Mouse (Mus musculus) kidney, postnatal 0 days (tissue): ENCODE results near the gene Nmnat1. TPM values are rescaled to one million over a fixed set of nuclear protein-coding genes. Genes with fewer than 3 reads are reported as not detected.
A peak's percentile ranks its signal among the peaks of the same experiment; 100 is the strongest.

Experiments used
- ATAC-seq: fragments of 200-750 bp; cut with Nextera tagmentation; replicated peaks from 2 replicates; pipeline ENCODE4 v1.8.0; 2017; ENCODE audit warnings: low read depth, moderate number of reproducible peaks, moderate TSS enrichment, moderate library complexity; ENCODE audit not compliant: low FRiP score
- DNase-seq: peaks from one replicate; pipeline ENCODE4 v3.0.0-alpha.2; 2016; ENCODE audit warnings: low spot score
- H3K27ac ChIP-seq: fragments of 300-500 bp; sonication (generic); 2 replicates; pipeline ENCODE4 v1.5.1; 2014; ENCODE audit warnings: mild to moderate bottlenecking
- H3K27me3 ChIP-seq: fragments of 300-500 bp; sonication (generic); 2 replicates; pipeline ENCODE4 v1.6.1; 2014; ENCODE audit warnings: low read length, mixed read lengths; ENCODE audit not compliant: insufficient read depth
- H3K36me3 ChIP-seq: fragments of 300-500 bp; sonication (generic); 2 replicates; pipeline ENCODE4 v1.6.1; 2014; ENCODE audit warnings: low read length, mixed read lengths; ENCODE audit not compliant: insufficient read depth
- H3K4me1 ChIP-seq: fragments of 300-500 bp; sonication (generic); replicated peaks from 2 replicates; pipeline ENCODE4 v1.6.1; 2014; ENCODE audit warnings: antibody characterized with exemption, low read length, mixed read lengths; ENCODE audit not compliant: insufficient read depth
- H3K4me2 ChIP-seq: fragments of 300-500 bp; sonication (generic); 2 replicates; pipeline ENCODE4 v1.6.1; 2014; ENCODE audit warnings: mild to moderate bottlenecking, low read length, moderate library complexity, mixed read lengths
- H3K4me3 ChIP-seq: fragments of 300-500 bp; sonication (generic); replicated peaks from 2 replicates; pipeline ENCODE4 v1.5.1; 2014; ENCODE audit warnings: low read depth, low read length
- H3K9ac ChIP-seq: fragments of 300-500 bp; sonication (generic); 2 replicates; pipeline ENCODE4 v1.6.1; 2014; ENCODE audit warnings: low read depth, low read length
- H3K9me3 ChIP-seq: fragments of 300-500 bp; sonication (generic); replicated peaks from 2 replicates; pipeline ENCODE4 v1.6.1; 2016; ENCODE audit warnings: low read length, inconsistent platforms, mixed read lengths
- CTCF ChIP-seq: IDR thresholded peaks from 2 replicates; pipeline ENCODE4 v1.5.1; 2016; ENCODE audit warnings: antibody characterized with exemption, low read depth, mild to moderate bottlenecking, moderate library complexity
- WGBS: fragments of 180-500 bp; shearing (Covaris S2); extraction: QIAGEN DNeasy Blood & Tissue Kit; methylation state at CpG from one replicate; pipeline ENCODE4 v1.1.7; 2014; 5-methylcytosine and 5-hydroxymethylcytosine counted together
- polyA plus RNA-seq: library from polyadenylated mRNA; unstranded; fragments of >200 nt; fragmentation: Nextera tagmentation; extraction: Ambion mirVana; gene quantifications from 2 replicates; pipeline ENCODE4 v1.2.1, GENCODE M21; 2015

Gene Nmnat1
- polyA plus RNA-seq, 1 experiment from 2014 or later: 9.6 TPM

DNA sequence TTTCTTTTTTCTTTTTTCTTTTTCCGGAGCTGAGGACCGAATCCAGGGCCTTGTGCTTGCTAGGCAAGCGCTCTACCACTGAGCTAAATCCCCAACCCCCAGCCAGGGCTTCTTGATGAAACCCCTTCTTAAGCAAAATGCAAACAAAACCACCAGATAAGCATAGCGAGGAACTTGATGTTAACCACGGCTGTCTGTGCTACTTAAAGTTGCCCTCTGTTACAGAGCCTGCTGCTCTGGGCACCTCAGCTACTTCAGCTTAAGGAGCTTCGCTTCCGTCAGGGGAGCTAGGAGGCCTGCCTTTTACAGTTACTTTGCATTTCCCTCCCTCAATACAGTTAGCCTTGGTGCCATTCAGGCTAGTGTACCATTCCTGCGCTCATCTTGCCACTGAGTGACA, 13.9 kb upstream of the Nmnat1 start:
- no peaks in the 10 kb centered on the region for H3K9me3 ChIP-seq
- H3K4me2 ChIP-seq: no peak overlapping the region
- H3K9ac ChIP-seq: no peak overlapping the region
- ATAC-seq (no peak), DNase-seq (no peak)
- H3K27ac ChIP-seq: no peak overlapping the region
- H3K36me3 ChIP-seq: peaks cover 42% of the 10 kb centered on the region
- H3K4me3 ChIP-seq: no peak overlapping the region
- 88% methylated on average over 8 of the region's 8 CpGs for WGBS
- TF ChIP-seq CTCF: no peak
- H3K4me1 ChIP-seq: no peaks in the 10 kb centered on the region
- H3K27me3 ChIP-seq: no peaks in the 10 kb centered on the region

DNA sequence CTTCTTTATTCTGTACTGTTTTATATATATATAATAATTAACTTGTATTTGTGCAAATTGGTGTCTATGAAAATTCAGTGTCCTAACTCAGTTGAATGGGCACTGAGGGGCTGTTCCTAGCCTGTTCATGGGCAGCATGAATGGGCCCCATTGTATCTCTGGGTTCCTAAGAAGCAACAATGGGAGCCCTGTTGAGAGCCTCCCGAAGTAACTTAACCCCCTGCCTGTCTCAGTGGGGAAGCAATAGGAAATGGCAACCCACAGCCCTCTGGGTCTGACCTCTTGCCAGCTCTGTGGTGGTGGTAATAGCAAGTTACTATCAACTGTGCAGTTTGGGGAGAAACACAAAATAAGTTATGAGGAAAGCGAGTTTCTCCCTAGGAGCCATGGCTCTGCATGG, 11.6 kb upstream of the Nmnat1 start:
- no peaks in the 10 kb centered on the region for H3K4me1 ChIP-seq
- DNase-seq (no peak), ATAC-seq (no peak)
- no peaks in the 10 kb centered on the region for H3K9me3 ChIP-seq
- peaks cover 47% of the 10 kb centered on the region for H3K36me3 ChIP-seq
- TF ChIP-seq CTCF: no peak
- WGBS: 78% methylated on average over 2 of the region's 2 CpGs
- no peak overlapping the region for H3K4me2 ChIP-seq
- H3K27me3 ChIP-seq: no peaks in the 10 kb centered on the region
- H3K9ac ChIP-seq: no peak overlapping the region
- H3K27ac ChIP-seq: no peak overlapping the region
- H3K4me3 ChIP-seq: no peak overlapping the region

DNA sequence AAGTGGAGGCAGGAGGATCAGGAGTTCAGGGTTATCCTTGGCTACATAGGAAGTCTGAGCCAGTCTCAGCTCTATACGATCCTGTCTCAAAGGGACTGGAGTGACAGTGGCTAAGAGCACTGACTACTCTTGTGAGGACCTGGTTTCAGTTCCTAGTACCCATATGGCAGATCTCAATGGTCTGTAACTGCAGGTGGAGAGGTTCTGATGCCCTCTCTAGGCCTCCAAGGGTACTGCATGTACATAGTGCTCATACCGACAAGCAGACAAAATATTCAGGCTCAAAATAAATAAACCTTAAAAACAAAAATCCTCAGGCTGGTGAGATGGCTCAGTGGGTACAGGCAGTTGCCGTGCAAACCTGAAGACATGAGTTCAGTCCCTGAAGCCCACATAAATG, 6.1 kb upstream of the Nmnat1 start:
- WGBS: 95% methylated on average over 3 of the region's 3 CpGs
- no peaks in the 10 kb centered on the region for H3K9me3 ChIP-seq
- no peak for ATAC-seq
- H3K36me3 ChIP-seq: peaks cover 55% of the 10 kb centered on the region
- no peak overlapping the region for H3K4me2 ChIP-seq
- no peaks in the 10 kb centered on the region for H3K4me1 ChIP-seq
- DNase-seq: no peak
- H3K4me3 ChIP-seq: no peak overlapping the region
- H3K27me3 ChIP-seq: no peaks in the 10 kb centered on the region
- H3K9ac ChIP-seq: no peak overlapping the region
- TF ChIP-seq CTCF: peak; percentile 41; the same call in 1 of the 2 replicates
- H3K27ac ChIP-seq: no peak overlapping the region

DNA sequence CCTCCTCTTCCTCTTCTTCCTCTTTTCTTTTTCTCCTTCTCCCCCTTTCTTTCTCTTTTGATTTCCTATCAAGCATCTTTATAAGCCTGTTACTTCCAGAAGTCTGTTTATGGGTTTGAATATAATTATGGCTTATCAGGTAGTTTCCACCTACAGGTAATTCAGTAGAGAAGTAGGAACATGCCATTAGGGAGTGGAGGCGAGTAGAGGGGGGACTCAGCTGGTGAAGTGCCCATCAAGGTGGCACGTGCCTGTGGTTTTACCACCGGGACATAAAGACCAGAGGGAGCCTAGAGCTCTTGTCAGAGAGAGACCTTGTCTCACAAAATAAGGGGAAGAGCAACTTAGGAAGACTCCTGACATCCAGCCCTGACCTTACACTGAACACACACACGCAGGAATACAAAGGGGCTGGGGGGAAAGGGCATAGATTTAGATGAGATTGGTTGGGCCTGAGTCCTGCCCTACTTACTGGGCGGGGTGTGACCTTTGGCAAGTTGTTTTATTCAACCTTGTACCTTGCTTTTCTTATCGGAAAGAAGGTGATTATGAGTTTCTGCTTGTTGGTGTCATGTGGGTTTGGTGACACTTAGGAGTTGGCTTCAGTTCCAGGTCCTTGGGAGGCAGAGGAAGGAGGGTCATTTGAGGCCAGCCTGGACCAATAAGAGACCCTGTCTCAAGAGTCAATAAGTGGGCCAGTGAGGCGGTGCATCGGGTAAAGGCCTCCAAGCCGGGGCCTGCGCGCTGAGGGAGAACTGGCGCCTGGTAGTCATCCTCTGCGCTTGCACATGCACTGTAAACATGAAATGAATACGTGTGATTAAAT, 4.6 kb upstream of the Nmnat1 start:
- Histone ChIP-seq H3K9me3 (no peaks in the 10 kb centered on the region), H3K27ac (no peak overlapping the region), H3K4me3 (no peak overlapping the region), H3K27me3 (no peaks in the 10 kb centered on the region), H3K4me2 (no peak overlapping the region), H3K9ac (no peak overlapping the region), H3K4me1 (peaks cover 3% of the 10 kb centered on the region; the same call in 1 of the 2 replicates), H3K36me3 (peaks cover 46% of the 10 kb centered on the region)
- DNase-seq: no peak
- TF ChIP-seq CTCF: no peak
- WGBS: 97% methylated on average over 14 of the region's 14 CpGs
- no peak for ATAC-seq

DNA sequence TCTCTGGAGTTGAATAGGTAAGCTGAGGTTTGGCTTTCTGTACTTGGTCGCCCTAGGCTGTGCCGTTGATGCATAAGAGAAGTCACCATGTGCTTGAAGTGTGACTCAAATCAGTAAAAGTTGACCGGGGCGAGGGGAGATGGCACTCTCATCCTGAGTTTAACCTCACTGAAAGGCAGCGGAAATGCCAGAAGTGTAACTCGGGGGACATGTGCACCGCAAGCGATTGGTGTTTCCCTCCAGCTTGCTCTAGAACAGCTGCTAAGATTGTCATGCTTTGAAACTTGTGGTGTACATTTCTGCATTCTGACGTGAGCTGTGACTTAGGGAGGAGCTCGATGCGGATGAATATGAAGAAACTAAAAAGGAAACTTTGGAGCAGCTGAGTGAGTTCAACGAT, 2.7 kb upstream of the Nmnat1 start:
- no peak overlapping the region for H3K4me3 ChIP-seq
- ATAC-seq: no peak
- H3K9me3 ChIP-seq: no peaks in the 10 kb centered on the region
- no peak overlapping the region for H3K4me2 ChIP-seq
- H3K9ac ChIP-seq: no peak overlapping the region
- H3K4me1 ChIP-seq: peaks cover 5% of the 10 kb centered on the region; the same call in 1 of the 2 replicates
- no peak for TF ChIP-seq CTCF
- DNase-seq: no peak
- 95% methylated on average over 12 of the region's 12 CpGs for WGBS
- no peaks in the 10 kb centered on the region for H3K27me3 ChIP-seq
- H3K27ac ChIP-seq: no peak overlapping the region
- peaks cover 33% of the 10 kb centered on the region for H3K36me3 ChIP-seq

DNA sequence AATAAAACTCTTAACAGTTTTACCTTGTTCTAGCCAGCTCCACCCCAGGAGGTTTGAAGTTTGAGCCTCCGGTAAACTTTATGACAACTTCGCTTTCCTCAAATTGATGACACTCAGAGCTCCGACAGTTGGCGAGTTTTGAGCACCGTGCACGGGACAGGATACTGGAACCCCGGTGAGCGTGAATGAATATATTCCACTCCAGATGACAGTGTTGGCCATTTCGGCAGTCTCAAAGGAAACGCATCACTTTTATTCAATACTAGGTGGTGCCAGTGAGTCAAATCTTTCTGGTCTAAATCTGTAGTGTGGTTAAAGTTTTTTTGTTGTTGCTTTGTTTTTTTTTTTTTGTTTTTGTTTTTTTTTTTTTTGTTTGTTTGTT, 814 bp upstream of the Nmnat1 start:
- 0% methylated on average over 10 of the region's 10 CpGs for WGBS

More for the DNA sequence above, 814 bp upstream of the Nmnat1 start:
- ATAC-seq (0 out of 2 replicates have a peak, but pooled peaks have one; percentile 9), DNase-seq (peak; percentile 85)
- Histone ChIP-seq H3K4me3 (peak overlapping the region; percentile 75), H3K36me3 (peaks cover 24% of the 10 kb centered on the region), H3K9ac (peak overlapping the region; percentile 78), H3K9me3 (no peaks in the 10 kb centered on the region), H3K27me3 (no peaks in the 10 kb centered on the region), H3K4me1 (peaks cover 5% of the 10 kb centered on the region; the same call in 1 of the 2 replicates), H3K4me2 (peak overlapping the region; percentile 73), H3K27ac (peak overlapping the region; percentile 77)
- peak; percentile 65 for TF ChIP-seq CTCF
